Mouse (Mus musculus) layer of hippocampus, adult 2 months (tissue): ENCODE results near the gene Ncapg2. TPM values are rescaled to one million over a fixed set of nuclear protein-coding genes. Genes with fewer than 3 reads are reported as not detected.
A peak's percentile ranks its signal among the peaks of the same experiment; 100 is the strongest.

Experiments
- DNase-seq, 2 experiments: peaks; one replicate each; pipeline ENCODE4 v3.0.0; 2022; ENCODE audit warnings: low spot score in 2 of 2
- H3K27ac ChIP-seq: fragments of 200-600 bp; 2 replicates; pipeline ENCODE4 v1.8.1; 2022
- H3K4me3 ChIP-seq: fragments of 200-600 bp; 2 replicates; pipeline ENCODE4 v1.8.1; 2022; ENCODE audit warnings: mild to moderate bottlenecking
- CTCF ChIP-seq: fragments of 200-600 bp; conservative IDR thresholded peaks from 2 replicates; pipeline ENCODE4 v1.8.1; 2022; ENCODE audit warnings: antibody characterized with exemption, mild to moderate bottlenecking, moderate library complexity
- total RNA-seq, 2 experiments: library from RNA; stranded (reverse); gene quantifications; 2 replicates each; pipeline ENCODE4 v1.2.3; 2021

Gene Ncapg2
- total RNA-seq, 2 experiments from 2014 or later, result 5.1 to 5.8 TPM

GRCm38 (mm10) chr12:116405836-116406155, 594 bp downstream of the Ncapg2 start:
- H3K27ac ChIP-seq, result no peak overlapping the region
- DNase-seq, result no peak
- peak overlapping the region; percentile 88 for H3K4me3 ChIP-seq
- TF ChIP-seq CTCF, result no peak

GRCm38 (mm10) chr12:116407883-116408282, 2.7 kb downstream of the Ncapg2 start:
- H3K4me3 ChIP-seq, result no peak overlapping the region
- H3K27ac ChIP-seq, result no peak overlapping the region
- TF ChIP-seq CTCF, result no peak
- no peak for DNase-seq

GRCm38 (mm10) chr12:116414941-116415340, 9.7 kb downstream of the Ncapg2 start:
- no peak for DNase-seq
- Histone ChIP-seq H3K27ac (no peak overlapping the region), H3K4me3 (no peak overlapping the region)
- TF ChIP-seq CTCF, result no peak

- Histone ChIP-seq H3K4me3 (no peak overlapping the region), H3K27ac (no peak overlapping the region)
- no peak for TF ChIP-seq CTCF
- DNase-seq, result no peak
These were observed 11.3 kb downstream of the Ncapg2 start for GRCm38 (mm10) chr12:116416514-116416913.

GRCm38 (mm10) chr12:116421656-116422055, 16.5 kb downstream of the Ncapg2 start:
- H3K4me3 ChIP-seq, result no peak overlapping the region
- no peak for TF ChIP-seq CTCF
- H3K27ac ChIP-seq, result no peak overlapping the region
- no peak for DNase-seq

GRCm38 (mm10) chr12:116425392-116425791, 20.2 kb downstream of the Ncapg2 start:
- no peak for DNase-seq
- Histone ChIP-seq H3K4me3 (no peak overlapping the region), H3K27ac (no peak overlapping the region)
- 0 out of 2 replicates have a peak, but pooled peaks have one; percentile 15 for TF ChIP-seq CTCF

- Histone ChIP-seq H3K4me3 (no peak overlapping the region), H3K27ac (no peak overlapping the region)
- TF ChIP-seq CTCF, result no peak
- no peak for DNase-seq
These were observed 28.5 kb downstream of the Ncapg2 start for GRCm38 (mm10) chr12:116433742-116434141.

GRCm38 (mm10) chr12:116435232-116435631, 30.0 kb downstream of the Ncapg2 start:
- no peak overlapping the region for H3K4me3 ChIP-seq
- no peak for TF ChIP-seq CTCF
- H3K27ac ChIP-seq, result no peak overlapping the region
- DNase-seq, result no peak

GRCm38 (mm10) chr12:116436125-116436524, 30.9 kb downstream of the Ncapg2 start:
- Histone ChIP-seq H3K27ac (no peak overlapping the region), H3K4me3 (no peak overlapping the region)
- no peak for DNase-seq
- no peak for TF ChIP-seq CTCF

- H3K4me3 ChIP-seq, result no peak overlapping the region
- no peak for TF ChIP-seq CTCF
- no peak for DNase-seq
- H3K27ac ChIP-seq, result no peak overlapping the region
These were observed 33.4 kb downstream of the Ncapg2 start for GRCm38 (mm10) chr12:116438591-116438990.

- no peak for DNase-seq
- Histone ChIP-seq H3K27ac (no peak overlapping the region), H3K4me3 (no peak overlapping the region)
- TF ChIP-seq CTCF, result no peak
These were observed 37.0 kb downstream of the Ncapg2 start for GRCm38 (mm10) chr12:116442184-116442583.

- no peak overlapping the region for H3K4me3 ChIP-seq
- no peak overlapping the region for H3K27ac ChIP-seq
- no peak for DNase-seq
- TF ChIP-seq CTCF, result no peak
These were observed 44.3 kb downstream of the Ncapg2 start for GRCm38 (mm10) chr12:116449536-116449935.

GRCm38 (mm10) chr12:116460379-116461065, 55.3 kb downstream of the Ncapg2 start:
- Histone ChIP-seq H3K4me3 (no peak overlapping the region), H3K27ac (no peak overlapping the region)
- no peak for DNase-seq
- no peak for TF ChIP-seq CTCF

GRCm38 (mm10) chr12:116467030-116467429, 61.8 kb downstream of the Ncapg2 start:
- TF ChIP-seq CTCF, result no peak
- H3K4me3 ChIP-seq, result no peak overlapping the region

More at GRCm38 (mm10) chr12:116467030-116467429, 61.8 kb downstream of the Ncapg2 start:
- no peak overlapping the region for H3K27ac ChIP-seq
- no peak for DNase-seq
